Mouse (Mus musculus): Measurements from ENCODE around the gene Zcchc9. TPM values are rescaled to one million over a fixed set of nuclear protein-coding genes. Genes with fewer than 3 reads are reported as not detected.

Gene Zcchc9
- 9.5 and 14.1 TPM in 2 replicates for polyA plus RNA-seq (2012; rRNA removed)

DNA sequence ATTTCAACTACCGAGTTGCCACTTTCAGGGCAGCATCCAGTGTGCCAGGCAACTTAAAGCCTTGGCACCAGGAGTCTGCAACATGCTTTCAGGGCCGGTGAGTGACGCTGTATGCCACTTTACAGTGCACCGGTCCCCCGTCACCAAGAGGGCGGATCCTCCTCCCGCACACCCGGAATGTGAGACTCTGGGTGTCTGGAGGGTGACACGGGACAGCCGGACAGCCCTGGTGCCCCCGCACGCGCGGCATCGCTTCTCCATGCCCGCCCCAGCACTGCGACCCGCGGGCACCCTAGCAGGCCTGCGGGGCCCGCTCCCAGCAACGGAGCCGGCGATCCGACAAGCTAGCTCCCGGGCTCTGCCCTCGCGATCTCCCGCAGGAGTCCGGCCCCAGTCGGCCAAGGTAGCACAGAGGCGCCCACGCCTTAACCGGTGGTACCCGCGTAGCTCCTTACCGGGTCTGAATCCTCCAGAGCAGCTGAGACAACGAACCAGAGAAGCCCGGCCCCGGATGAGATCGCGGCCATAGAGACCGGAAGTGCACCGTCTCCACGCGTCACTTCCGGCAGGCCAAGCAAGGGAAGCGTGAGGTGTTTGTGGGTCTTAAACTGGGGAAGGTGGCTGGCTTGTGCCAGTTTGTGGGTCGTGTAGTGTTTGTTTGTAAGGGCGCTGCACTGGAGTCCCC is at the start of gene Zcchc9:
Gene Zcchc9, minus strand, starts transcription at position 551 of the 685 bp plus-strand sequence.
- no peaks in the 10 kb centered on the region for H3K27me3 ChIP-seq (replicated peaks; ENCODE audit: control insufficient read depth, insufficient read depth, low read length)
- peak within 1 kb of the TSS; percentile 70 for H3K27ac ChIP-seq (ENCODE audit: insufficient read depth, low read depth, low read length)
- DNase-seq, result peak; percentile 93
- under 1% methylated on average over 50 of the region's 50 CpGs for WGBS
- peak; percentile 85 for TF ChIP-seq POLR2A (IDR thresholded peaks at IDR 0.05; ENCODE audit: low read depth, low read length)
- TF ChIP-seq CTCF (conservative IDR thresholded peaks at IDR 0.05; ENCODE audit: insufficient read depth, insufficient read length, low read depth, low read length), result peak; percentile 38; the same call in 1 of the 2 replicates
- H3K36me3 ChIP-seq (ENCODE audit: control insufficient read depth, insufficient read depth, low read length), result peaks cover 2% of the 10 kb centered on the region; the same call in 1 of the 2 replicates
- peak within 1 kb of the TSS; percentile 95 for H3K4me3 ChIP-seq (ENCODE audit: insufficient read depth, low read depth, low read length)
- H3K4me1 ChIP-seq (ENCODE audit: control insufficient read depth, insufficient read depth, low read length), result no peaks in the 10 kb centered on the region; the same call in 1 of the 2 replicates

DNA sequence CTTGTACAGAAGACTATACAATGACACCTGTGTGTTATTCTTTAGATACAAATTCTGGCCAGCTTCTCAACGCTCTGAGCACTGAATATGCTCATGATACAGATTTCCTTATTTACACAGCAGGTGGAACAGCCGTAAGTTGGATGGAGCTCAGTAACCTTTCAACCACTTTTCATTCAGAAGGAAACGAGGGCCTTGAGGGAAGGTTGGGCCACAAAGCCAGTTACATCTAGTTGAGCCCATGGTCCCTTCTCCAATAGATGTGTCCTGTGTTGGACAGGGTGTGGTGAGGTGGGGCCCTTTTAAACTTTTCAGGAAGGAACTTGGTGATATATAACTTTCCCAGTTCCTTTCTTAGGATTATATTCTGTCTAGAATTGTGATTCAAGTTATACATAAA is 46.9 kb upstream of the Zcchc9 start:
- DNase-seq, result no peak
- TF ChIP-seq CTCF (conservative IDR thresholded peaks at IDR 0.05; ENCODE audit: insufficient read depth, insufficient read length, low read depth, low read length), result no peak
- no peak for TF ChIP-seq POLR2A (IDR thresholded peaks at IDR 0.05; ENCODE audit: low read depth, low read length)
- Histone ChIP-seq H3K27me3 (replicated peaks; ENCODE audit: control insufficient read depth, insufficient read depth, low read length) (0 out of 2 replicates have a peak, but pooled peaks cover 2% of the 10 kb centered on the region), H3K36me3 (ENCODE audit: control insufficient read depth, insufficient read depth, low read length) (no peaks in the 10 kb centered on the region), H3K4me3 (ENCODE audit: insufficient read depth, low read depth, low read length) (no peak overlapping the region), H3K27ac (ENCODE audit: insufficient read depth, low read depth, low read length) (no peak overlapping the region), H3K4me1 (ENCODE audit: control insufficient read depth, insufficient read depth, low read length) (no peaks in the 10 kb centered on the region)
- WGBS, result 76% methylated on average over 3 of the region's 3 CpGs

DNA sequence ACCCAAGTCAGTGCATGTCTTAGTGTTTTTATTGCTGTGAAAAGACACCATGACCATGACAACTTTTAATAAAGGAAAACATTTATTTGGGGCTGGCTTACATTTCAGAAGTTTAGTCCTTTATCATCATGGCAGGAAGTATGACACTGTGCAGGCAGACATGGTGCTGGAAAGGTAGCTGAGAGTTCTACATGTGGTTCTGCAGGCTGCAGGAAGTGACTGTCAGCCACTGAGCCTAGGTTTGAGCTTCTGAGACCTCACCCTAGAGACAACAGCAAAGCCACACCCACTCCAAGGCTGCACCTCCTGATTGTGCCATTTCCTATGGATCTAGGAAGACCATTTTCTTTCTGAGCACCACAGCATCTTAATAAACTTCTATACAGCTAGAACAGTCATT is 20.4 kb upstream of the Zcchc9 start:
- Histone ChIP-seq H3K27ac (ENCODE audit: insufficient read depth, low read depth, low read length) (no peak overlapping the region), H3K27me3 (replicated peaks; ENCODE audit: control insufficient read depth, insufficient read depth, low read length) (no peaks in the 10 kb centered on the region), H3K36me3 (ENCODE audit: control insufficient read depth, insufficient read depth, low read length) (no peaks in the 10 kb centered on the region), H3K4me3 (ENCODE audit: insufficient read depth, low read depth, low read length) (no peak overlapping the region), H3K4me1 (ENCODE audit: control insufficient read depth, insufficient read depth, low read length) (no peaks in the 10 kb centered on the region)
- no peak for TF ChIP-seq CTCF (conservative IDR thresholded peaks at IDR 0.05; ENCODE audit: insufficient read depth, insufficient read length, low read depth, low read length)
- TF ChIP-seq POLR2A (IDR thresholded peaks at IDR 0.05; ENCODE audit: low read depth, low read length), result no peak
- DNase-seq, result no peak

GRCm38 (mm10) chr13:91826066-91826465 is 18.6 kb upstream of the Zcchc9 start:
- Histone ChIP-seq H3K4me3 (ENCODE audit: insufficient read depth, low read depth, low read length) (no peak overlapping the region), H3K4me1 (ENCODE audit: control insufficient read depth, insufficient read depth, low read length) (no peaks in the 10 kb centered on the region), H3K27ac (ENCODE audit: insufficient read depth, low read depth, low read length) (no peak overlapping the region), H3K27me3 (replicated peaks; ENCODE audit: control insufficient read depth, insufficient read depth, low read length) (no peaks in the 10 kb centered on the region), H3K36me3 (ENCODE audit: control insufficient read depth, insufficient read depth, low read length) (no peaks in the 10 kb centered on the region)
- TF ChIP-seq CTCF (conservative IDR thresholded peaks at IDR 0.05; ENCODE audit: insufficient read depth, insufficient read length, low read depth, low read length) (no peak), POLR2A (IDR thresholded peaks at IDR 0.05; ENCODE audit: low read depth, low read length) (no peak)
- DNase-seq, result no peak
- 51% methylated on average over 2 of the region's 2 CpGs for WGBS

DNA sequence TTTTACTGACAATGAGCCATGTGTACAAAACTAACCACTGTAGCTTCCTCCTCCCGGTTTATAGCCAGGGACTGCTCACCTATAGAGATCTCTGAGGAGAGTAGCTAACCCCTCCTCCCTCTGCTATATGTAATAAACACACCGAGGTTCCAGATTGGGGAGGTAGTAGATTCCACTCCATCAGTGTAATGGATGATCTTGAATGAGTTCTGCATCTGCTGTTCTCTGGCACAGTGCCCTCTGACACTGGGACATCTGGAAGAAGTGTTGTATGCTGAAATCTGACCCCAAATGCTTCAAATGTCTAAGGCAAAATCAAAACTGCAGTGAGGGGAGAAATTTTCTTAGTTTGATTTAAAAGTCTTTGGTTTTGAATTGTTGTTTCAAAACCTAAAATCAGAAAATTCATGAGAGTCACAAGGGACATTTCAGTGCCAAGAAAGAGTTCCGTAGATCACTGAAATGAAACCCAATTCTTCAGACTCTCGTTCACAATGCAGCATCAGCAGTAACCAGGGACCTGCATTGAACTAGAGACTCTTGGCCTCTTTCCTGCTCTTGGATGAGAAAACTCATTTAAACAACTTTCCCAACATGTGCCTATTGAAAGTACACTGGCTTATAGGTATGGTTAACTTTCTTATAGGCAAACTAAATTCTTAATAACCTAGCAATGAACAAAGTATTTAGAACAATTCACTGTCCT is 17.5 kb upstream of the Zcchc9 start:
- no peak overlapping the region for H3K27ac ChIP-seq (ENCODE audit: insufficient read depth, low read depth, low read length)
- no peak for DNase-seq
- no peaks in the 10 kb centered on the region for H3K4me1 ChIP-seq (ENCODE audit: control insufficient read depth, insufficient read depth, low read length)
- no peaks in the 10 kb centered on the region for H3K36me3 ChIP-seq (ENCODE audit: control insufficient read depth, insufficient read depth, low read length)
- H3K4me3 ChIP-seq (ENCODE audit: insufficient read depth, low read depth, low read length), result no peak overlapping the region
- H3K27me3 ChIP-seq (replicated peaks; ENCODE audit: control insufficient read depth, insufficient read depth, low read length), result no peaks in the 10 kb centered on the region
- no peak for TF ChIP-seq POLR2A (IDR thresholded peaks at IDR 0.05; ENCODE audit: low read depth, low read length)
- no peak for TF ChIP-seq CTCF (conservative IDR thresholded peaks at IDR 0.05; ENCODE audit: insufficient read depth, insufficient read length, low read depth, low read length)
- 28% methylated on average over 4 of the region's 4 CpGs for WGBS

DNA sequence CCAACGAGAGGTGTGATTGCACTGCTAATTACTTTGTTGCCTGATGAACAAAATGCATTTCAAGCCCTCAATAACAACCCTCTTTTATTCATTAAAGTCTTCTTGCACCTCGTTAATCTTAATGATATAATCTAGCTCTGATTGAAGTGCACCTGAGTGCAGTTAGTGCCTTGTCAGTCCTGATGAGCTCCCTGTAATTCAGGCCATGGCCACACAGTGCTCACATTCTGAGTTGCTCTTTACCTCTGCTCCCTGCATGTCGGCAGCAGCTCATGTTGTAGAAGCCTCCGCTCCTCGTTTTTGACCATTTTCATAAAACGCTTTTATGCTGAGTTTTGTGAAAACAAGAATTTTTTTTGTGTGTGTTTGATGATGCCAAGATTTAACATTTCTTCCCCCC is 16.2 kb upstream of the Zcchc9 start:
- no peak for DNase-seq
- no peak overlapping the region for H3K4me3 ChIP-seq (ENCODE audit: insufficient read depth, low read depth, low read length)
- TF ChIP-seq POLR2A (IDR thresholded peaks at IDR 0.05; ENCODE audit: low read depth, low read length), result no peak
- no peak for TF ChIP-seq CTCF (conservative IDR thresholded peaks at IDR 0.05; ENCODE audit: insufficient read depth, insufficient read length, low read depth, low read length)
- no peaks in the 10 kb centered on the region for H3K27me3 ChIP-seq (replicated peaks; ENCODE audit: control insufficient read depth, insufficient read depth, low read length)
- no peak overlapping the region for H3K27ac ChIP-seq (ENCODE audit: insufficient read depth, low read depth, low read length)
- no peaks in the 10 kb centered on the region for H3K4me1 ChIP-seq (ENCODE audit: control insufficient read depth, insufficient read depth, low read length)
- 61% methylated on average over 6 of the region's 6 CpGs for WGBS
- no peaks in the 10 kb centered on the region for H3K36me3 ChIP-seq (ENCODE audit: control insufficient read depth, insufficient read depth, low read length)

DNA sequence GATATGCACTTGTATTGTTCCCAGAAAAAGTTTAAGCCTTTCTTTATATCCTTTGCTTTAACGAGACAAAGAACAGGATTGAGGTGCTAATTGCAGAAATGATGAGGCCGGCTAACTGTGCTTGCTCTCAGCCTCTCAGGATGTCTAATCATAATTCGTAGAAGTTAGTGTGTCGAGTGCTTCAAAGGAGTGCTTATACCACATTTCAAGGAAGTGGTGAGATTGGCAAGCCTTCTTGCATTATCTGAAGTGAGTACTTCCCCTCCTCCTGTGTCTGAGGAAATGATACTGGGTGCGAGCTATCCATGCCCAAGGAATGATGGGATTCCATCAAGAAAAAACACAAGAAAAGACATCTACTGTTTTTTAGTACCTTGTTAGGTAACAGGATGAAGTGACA is 7.2 kb upstream of the Zcchc9 start:
- no peaks in the 10 kb centered on the region for H3K36me3 ChIP-seq (ENCODE audit: control insufficient read depth, insufficient read depth, low read length)
- DNase-seq, result no peak

More for the DNA sequence above, 7.2 kb upstream of the Zcchc9 start:
- H3K27me3 ChIP-seq (replicated peaks; ENCODE audit: control insufficient read depth, insufficient read depth, low read length), result no peaks in the 10 kb centered on the region
- WGBS, result 94% methylated on average over 5 of the region's 5 CpGs
- H3K4me3 ChIP-seq (ENCODE audit: insufficient read depth, low read depth, low read length), result no peak overlapping the region
- H3K27ac ChIP-seq (ENCODE audit: insufficient read depth, low read depth, low read length), result no peak overlapping the region
- H3K4me1 ChIP-seq (ENCODE audit: control insufficient read depth, insufficient read depth, low read length), result no peaks in the 10 kb centered on the region
- TF ChIP-seq POLR2A (IDR thresholded peaks at IDR 0.05; ENCODE audit: low read depth, low read length) (no peak), CTCF (conservative IDR thresholded peaks at IDR 0.05; ENCODE audit: insufficient read depth, insufficient read length, low read depth, low read length) (no peak)

All from kidney, adult 2 months (tissue).